Mouse (Mus musculus) stomach, postnatal 0 days (tissue): Measurements from ENCODE around the gene Fbxo7.

ENCODE experiments used
- CTCF ChIP-seq: IDR thresholded peaks from 2 replicates; pipeline ENCODE4 v1.5.1; 2016; ENCODE audit warnings: antibody characterized with exemption, low read depth, mild to moderate bottlenecking, moderate library complexity
- EP300 ChIP-seq: optimal IDR thresholded peaks from 2 replicates; pipeline ENCODE3; 2016; ENCODE audit warnings: antibody characterized with exemption

DNA sequence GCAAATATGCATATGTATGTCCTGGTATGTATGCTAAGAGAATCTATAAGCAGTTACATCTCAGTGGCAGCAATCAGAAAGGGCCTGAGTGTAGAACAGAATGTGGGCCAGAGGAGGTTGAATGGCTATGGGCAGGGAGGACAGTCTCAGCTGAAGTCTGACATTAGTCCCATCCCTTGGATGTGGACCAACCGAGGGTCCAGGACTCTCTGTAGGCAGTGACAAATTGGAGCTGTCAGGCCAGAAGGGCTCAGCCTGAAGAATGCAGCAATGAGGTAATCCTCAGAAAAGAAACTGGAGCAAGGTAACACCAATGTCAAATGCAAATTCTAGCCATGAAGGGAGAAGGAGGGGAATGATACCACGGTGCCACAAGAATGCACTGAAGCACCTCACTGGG lies 55.5 kb downstream of the Fbxo7 start:
- TF ChIP-seq CTCF (no peak), EP300 (no peak)
